Mouse (Mus musculus) G1E (cell line): ENCODE results near the gene Alpl.

ENCODE experiments used
- CTCF ChIP-seq: IDR thresholded peaks from 2 replicates; pipeline ENCODE4 v1.5.1; 2012; ENCODE audit warnings: low read depth, low read length, inconsistent platforms, mixed read lengths
- GATA1 ChIP-seq: IDR thresholded peaks from 2 replicates; pipeline ENCODE4 v1.6.1; 2012; ENCODE audit warnings: borderline replicate concordance, low read length, inconsistent platforms, mixed read lengths
- POLR2AphosphoS5 ChIP-seq: IDR thresholded peaks from 2 replicates; pipeline ENCODE4 v1.6.1; 2012; ENCODE audit warnings: low read depth, low read length, inconsistent platforms; ENCODE audit not compliant: insufficient replicate concordance
- TAL1 ChIP-seq: conservative IDR thresholded peaks from 2 replicates; pipeline ENCODE4 v1.6.1; 2012; ENCODE audit warnings: low read depth, low read length, inconsistent platforms, mixed read lengths

DNA sequence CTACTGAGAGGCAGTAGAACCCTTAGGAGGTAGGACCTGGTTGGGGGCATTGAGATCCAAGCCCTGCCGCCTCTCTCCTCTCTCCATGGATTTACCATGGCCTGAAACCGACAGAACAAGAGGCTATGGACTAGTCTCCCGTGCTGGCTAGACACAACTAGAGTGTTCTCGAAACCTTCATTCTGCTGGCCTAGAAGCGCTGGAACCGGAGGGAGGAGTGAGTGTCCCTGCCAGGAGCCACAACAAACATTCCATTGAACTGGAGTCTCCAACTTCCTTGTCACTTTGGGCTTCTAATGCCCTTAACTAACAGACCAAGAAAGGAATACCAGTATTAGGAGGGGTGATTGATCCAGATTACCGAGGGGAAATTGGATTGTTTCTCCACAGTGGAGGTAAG, 20.0 kb upstream of the Alpl start:
- TF ChIP-seq CTCF: no peak
- TF ChIP-seq TAL1: no peak
- TF ChIP-seq POLR2AphosphoS5: no peak
- no peak for TF ChIP-seq GATA1
